Mouse (Mus musculus) mouse trophoblast stem cell (cell line): ENCODE results near the gene Ppid.

ENCODE experiments used
- in situ Hi-C, 2 experiments: fragments of 300-500 bp; cut with MseI, MboI; formaldehyde crosslinking; loops; 2 replicates in 1 of 2; 3 replicates in 1 of 2; pipeline ENCODE4 v1.15.1; 2025

Gene Ppid

DNA sequence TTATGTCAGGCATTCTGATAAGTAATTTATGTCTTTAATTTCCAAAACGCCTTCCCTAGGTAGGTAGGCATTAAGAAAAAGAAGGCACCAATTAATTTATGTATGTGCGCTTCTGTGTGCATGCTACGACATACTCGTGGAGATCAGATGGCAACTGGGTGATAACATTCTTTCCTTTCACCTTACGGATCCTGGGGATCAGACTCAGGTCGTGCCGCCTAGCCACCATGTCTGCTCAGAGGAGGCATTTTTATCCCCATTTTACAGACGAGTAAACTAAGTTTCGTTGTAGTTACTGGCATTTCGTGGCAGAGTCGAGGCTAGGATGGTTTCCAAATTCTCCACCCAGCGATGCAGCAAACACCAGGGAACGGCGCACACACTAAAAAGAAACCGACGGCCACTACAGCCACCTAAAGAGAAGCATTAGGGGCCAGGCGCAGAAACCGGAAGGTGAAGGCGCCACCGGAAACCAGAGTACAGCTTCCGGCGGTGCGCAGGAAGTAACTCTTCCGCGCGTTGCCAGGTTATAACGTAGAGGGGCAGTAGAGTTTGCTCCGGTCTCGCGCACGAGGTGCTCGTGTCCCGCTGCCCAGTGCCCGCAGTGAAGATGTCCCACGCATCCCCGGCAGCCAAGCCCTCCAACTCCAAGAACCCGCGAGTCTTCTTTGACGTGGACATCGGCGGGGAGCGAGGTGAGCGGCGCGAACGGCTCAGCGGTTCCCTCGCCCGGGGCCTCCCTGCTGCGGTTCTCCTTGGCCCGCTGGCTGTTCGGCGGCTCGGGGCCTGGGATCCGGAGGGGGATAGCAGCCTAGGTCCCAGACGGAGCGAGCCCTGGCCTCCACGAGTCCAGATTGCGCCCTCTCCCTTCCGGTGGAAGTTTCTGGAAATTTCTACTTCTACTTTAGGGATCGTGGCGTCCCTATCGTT, at the start of gene Ppid:
TSS of gene Ppid (plus strand) at position 480 of the 930 bp plus-strand sequence.
- in situ Hi-C loops, result loop anchor here in 1 of 2 experiments (25.0 kb wide), 1 partner anchor 379 kb away; no protein-coding TSS in a partner anchor

DNA sequence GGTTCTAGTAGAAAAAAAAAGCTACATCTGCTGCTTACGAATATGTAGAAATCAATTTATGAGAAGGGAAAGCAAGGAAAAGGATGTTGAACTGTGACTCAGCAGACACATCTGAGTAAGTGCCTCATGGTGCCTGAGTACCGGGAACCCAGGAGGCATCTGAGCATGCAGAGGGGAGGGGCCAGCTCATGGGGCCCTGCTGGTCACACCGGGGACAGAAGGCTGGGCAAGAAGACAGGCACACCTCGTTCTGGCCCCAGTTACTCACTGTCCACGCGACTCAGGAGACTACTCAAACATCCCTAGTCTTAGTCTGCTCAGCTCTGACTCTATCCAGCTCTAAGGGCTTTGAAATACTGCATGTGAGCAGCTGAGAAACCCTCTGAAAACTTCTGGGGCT, 48.6 kb upstream of the Ppid start:
- in situ Hi-C loops, result no loop called here

DNA sequence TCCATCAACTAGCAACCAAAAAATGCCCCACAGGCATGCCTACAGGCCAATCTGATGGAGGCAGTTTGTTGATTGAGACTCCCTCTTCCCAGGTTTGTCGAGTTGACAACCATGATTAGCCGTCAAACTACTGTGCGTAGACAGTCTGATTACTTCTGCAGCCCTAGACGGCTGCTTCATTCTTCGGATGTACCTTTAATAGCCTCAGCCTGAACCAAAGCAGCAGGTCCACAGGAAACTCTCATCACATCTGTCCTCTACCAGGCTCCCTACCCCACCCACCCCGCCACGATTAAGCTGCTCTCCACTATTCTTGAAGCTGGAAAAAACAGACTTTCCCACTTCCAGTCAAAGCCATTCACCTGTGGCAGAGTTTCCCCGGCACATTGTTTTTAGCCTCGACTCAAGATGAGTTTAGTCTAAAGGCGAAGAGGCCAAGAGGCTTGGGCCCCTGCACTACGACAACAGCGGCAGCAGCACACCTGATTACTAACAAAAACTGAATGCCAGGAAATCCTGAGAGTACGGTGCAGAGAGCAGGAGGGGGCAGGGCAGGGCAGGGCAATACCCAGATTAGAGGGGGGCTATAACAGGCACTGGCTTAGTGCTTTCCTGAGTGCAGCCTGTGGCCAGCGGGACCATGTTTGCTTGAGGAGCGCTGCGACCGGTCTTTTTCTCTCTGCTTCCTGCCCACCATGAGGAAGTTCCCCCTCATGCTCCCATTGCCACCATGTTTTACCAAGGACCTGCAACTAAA, 42.3 kb upstream of the Ppid start:
- in situ Hi-C loops, result no loop called here

DNA sequence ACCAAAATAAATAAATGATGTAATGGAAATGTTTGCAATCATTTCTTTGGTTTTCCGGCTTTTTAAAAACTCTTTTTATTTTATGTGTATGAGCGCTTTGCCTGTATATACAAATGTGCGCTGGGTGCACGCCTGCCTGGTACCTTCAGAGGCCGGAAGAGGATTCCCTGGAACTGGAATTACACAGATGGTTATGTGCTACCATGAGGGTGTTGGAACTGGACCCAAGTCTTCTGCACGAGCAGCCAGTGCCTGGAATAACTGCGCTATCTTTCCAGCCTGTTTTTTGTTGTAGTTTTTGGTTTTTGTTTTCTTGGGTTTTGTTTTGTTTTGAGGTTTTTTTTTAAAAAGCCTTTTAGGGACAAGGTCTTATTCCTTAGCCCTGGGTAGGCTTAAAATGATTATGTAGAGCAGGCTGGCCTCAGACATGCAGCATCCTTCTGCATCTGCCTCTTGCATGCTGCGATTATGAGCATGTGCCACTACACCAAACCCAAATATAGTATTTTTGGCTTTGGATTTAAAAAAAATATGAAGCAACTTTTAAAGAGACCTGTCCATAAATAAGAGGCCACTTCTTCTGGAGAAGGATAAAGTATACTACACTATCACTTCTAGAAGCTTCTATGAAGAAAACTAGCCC, 41.3 kb upstream of the Ppid start:
- in situ Hi-C loops, result no loop called here

DNA sequence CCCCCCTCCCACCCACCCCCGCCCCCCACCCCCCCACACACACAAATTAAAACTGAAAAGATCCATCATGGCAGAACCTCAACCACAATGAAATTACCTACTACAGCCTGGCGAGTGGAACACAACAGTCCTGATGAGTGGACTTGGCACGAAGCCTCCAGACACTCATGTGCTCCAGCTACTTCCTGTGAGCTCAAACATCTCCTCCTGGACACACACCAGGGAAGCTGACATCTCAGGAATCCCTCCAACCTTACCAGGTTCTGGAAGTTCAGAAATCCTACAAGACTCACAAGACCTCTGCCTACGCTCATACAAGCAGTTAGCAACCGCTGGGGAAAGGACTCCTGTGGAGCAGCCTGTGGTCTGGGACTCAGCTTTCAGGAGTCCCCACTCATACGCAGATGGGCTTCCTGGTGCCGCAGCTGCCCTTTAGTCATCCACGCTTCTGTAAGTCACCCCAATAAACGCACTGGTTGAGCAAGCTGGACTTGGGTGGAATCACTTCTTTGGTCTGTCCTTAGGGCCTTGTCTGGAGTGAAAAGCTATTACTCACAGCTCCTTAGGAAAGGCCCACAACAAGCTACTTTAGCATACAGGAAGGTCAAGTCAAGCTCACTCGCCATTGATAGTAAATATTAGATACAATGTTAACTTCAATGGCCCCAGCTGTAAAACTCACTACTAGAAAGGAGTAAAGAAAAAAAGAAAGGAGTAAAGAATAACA, 39.2 kb upstream of the Ppid start:
- in situ Hi-C loops, result no loop called here

DNA sequence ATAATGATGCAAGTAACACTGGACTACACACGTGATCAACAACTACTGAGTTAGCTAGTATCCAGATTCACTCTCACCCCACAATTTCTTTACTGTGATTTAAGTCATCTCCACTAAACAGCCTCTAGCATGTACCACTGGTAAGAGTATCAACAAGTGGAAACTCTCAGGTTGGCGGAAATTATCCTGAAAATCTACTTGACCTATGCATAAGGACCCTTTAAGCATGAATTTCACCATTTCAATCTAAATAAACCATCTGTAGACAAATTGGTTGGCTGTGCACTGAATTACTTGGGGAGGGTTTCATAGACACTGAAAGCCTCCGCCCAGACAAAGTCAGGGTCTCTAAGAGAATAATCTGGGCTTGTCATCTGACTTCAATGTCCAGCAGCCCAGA, 37.4 kb upstream of the Ppid start:
- in situ Hi-C loops, result no loop called here

DNA sequence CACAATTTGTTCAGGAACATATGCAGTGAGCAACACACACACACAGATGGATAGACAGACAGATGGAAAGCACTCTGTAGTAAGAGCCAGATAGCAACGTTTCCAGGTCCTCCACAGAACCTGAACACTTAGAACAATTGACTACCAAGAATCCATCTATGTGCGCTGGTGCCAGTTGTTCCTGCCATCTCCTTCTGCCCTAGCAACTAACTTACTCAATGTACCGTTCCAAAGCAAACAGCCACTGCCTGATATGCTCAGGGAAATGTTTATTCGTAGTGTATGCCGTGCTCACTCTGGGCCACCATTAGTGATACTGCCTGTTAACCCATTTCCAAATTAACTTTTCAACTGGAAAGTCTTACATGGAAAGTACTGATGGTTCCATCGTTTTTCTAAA, 36.1 kb upstream of the Ppid start:
- in situ Hi-C loops, result no loop called here

DNA sequence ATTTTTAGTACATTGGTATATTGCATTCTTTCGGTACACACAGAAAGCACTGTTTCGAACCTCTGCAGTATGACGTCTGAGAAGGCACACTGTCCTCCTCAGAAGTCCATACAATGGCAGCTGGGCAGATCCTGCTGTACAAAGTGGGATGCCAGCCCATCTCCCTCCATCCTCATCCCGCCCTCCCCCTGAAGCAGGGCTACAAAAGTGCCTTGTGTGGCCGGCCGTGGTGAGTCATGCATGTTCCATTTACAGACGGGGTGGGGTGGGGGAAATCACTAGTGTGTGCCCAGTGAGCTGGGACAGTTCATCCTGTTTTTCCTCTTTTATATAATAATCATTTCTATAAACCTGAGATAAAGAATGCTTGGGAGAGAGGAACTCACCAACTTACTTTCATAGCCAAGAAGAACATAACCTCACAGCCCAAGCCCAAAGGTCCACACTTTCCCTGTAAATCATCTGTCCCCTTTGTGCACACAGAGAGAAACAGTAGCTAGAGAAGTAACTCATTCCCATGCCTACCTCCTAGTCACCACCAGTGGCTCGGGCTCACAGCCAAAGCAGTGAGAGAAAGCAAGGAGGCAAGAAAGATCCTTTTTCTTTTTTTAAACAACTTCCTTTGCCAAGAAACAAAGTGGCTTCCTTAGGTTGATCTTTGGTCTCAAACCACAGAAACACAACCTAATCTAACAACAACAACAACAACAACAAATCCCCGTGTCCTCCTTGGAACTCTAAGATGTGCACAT, 31.9 kb upstream of the Ppid start:
- in situ Hi-C loops, result no loop called here

DNA sequence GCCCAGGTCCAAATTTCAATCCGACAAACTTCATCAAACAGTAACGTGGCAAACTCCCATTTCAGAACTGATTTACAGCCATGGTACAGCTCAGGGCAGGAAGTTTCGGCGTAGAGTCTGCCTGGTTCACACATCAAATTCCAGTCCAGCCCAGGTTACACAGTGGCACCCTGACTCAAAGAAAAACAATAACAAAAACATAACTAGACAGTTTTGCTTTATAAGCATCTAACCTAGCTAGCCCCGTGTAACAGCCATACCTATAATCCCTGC, 31.4 kb upstream of the Ppid start:
- in situ Hi-C loops, result no loop called here

DNA sequence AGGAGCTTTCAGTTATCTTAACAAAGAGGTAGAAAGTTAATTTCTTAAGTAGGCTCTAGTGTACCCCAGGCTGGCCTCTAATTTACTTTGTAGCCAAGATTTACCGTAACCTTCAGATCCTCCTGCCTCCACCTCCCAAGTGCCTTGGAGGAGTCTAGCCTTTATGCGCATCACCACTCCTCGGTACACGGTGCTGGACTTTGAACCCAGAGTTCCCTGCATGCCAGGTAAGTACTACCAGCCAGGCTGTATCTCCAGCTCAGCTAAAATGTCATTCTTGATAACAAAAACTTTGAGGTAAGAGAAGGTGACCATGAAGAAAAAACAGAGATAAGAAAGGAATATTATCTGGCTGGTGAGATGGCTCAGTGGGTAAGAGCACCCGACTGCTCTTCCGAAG, 30.6 kb upstream of the Ppid start:
- in situ Hi-C loops, result no loop called here

DNA sequence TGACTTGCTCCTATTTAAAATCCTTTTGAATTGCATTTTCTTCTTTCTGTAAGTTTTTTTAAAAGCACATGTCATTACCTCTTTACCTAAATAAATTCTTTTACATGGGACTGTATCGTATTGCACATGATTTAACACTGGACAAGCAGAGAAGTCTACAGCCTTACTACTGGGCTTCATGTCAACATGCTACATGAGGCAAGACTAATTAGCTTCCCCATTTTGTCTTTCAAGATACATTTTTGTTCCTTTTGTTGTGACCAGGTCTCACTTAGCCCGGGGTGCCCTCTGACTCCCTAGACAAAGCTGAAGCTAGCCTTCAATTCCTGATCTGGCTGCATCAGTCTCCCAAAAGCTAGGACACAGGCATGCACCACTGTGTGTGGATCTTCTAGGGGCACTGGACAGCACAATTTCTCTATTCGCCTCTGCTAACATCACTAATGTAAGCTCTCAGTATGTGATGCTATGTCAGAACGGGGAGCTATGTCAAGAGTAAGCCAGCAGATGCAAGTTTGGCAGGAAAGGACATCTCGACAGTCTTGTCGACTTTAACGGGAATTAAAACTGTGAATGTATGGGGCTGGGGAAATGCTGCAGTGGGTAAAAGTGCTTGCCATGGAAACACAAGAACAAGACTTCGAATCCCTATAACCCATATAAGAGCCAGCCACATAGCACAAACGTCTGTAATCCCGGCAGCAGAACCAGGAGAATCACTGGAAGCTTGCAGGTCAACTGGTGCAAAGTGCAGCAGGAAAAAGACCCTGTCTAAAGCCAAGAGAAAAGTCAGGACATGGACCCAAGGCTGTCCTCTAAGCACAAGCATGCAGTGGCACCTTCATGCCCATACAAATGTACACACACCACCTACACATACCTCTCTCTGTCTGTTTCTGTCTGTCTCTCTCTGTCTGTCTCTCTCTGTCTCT, 29.1 kb upstream of the Ppid start:
- in situ Hi-C loops, result no loop called here

DNA sequence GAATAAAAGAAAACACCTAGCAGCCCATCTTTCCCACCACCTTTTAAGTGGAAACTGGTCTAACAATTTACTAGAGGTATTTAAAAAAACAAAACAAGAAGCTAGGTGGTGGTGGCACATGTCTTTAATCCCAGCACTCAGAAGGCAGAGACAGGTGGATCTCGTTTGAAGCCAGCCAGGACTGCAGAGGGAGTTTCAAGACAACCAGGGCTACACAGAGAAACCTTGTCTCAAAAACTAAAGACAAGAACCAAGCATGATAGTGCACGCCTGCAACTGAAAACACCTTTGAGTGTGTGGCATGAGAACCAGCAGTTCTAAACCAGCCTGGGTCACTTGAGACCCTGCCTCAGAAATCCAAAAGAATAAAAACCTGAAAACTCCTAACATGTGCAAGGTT, 27.6 kb upstream of the Ppid start:
- in situ Hi-C loops, result no loop called here

DNA sequence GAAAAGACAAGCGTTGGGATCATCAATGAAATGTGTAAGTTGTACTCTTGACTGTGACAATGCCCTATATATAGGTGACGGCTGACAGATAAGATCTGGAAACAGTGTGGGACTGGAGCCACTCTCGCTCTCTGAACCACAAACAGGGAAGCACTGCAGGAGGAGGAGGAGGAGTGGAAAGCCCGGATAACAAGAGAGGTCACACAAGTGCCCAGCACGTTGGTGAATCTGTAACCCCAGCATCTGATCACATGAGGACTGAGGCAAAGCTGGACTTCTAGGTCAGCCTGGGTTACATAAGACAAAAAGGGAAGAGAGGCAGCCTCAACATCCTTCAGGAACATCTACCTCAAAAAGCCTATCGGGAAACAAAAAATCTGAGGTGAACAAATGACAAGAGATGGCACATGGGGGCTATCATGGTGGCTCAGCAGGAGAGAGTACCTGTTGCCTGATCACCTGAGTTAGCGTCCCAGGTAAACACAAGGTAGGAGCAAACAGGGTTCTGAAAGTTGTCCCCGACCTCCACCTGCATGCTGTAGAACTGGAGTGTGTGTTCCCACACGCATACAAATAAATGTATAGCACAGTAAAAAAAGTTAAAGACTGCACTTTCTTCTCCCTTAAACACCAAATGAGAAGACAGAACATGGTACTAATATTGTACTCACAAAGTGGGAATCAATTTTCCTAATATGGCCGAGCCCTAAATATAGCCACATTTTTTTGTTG, 26.1 kb upstream of the Ppid start:
- in situ Hi-C loops, result no loop called here

DNA sequence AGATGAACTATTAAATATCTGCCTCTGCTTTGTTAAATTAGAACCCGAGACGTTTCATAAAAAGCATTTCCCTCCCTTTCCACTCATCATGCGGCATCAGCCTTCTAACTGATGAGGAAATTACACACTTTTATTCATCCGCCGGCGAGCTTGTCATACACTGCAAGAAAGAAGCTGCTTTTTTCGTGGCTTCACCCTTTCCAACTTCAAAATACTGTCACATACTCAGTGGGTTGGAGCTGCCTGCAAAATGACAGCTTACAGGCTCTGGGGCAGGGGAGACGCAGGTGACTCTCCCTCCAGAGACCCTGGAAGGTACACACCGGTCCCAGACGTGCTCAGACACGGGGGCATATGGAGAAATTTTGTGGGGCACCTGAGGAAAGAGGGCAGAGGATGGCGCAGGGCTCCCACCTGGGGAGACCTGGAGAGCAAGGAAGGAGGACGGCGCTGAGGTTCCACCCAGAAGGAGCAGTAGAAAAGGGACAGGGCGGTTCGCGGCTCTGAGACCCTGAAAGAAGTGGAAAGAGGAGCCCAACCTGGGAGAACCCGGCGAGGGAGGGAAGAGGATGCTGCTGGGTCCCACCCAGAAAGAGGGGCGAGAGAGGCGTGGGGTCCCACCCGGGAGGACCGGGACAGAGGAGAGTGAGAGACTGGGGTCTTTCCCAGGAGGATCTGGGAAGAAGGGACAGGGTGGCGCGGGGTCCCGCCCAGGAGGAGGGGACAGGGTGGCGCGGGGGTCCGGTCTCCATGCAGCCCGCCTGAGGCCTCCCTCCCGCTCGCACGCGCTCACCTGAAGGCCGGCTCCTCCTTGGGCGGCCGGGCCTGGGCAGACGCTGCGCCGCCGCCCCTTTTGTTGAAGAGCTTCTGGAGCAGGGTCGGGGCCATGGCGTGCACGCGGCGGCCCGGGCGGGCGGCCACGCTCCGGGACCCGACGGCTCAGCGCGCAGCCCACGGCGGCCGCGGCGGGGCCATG, 24.1 kb upstream of the Ppid start:
- in situ Hi-C loops, result no loop called here

DNA sequence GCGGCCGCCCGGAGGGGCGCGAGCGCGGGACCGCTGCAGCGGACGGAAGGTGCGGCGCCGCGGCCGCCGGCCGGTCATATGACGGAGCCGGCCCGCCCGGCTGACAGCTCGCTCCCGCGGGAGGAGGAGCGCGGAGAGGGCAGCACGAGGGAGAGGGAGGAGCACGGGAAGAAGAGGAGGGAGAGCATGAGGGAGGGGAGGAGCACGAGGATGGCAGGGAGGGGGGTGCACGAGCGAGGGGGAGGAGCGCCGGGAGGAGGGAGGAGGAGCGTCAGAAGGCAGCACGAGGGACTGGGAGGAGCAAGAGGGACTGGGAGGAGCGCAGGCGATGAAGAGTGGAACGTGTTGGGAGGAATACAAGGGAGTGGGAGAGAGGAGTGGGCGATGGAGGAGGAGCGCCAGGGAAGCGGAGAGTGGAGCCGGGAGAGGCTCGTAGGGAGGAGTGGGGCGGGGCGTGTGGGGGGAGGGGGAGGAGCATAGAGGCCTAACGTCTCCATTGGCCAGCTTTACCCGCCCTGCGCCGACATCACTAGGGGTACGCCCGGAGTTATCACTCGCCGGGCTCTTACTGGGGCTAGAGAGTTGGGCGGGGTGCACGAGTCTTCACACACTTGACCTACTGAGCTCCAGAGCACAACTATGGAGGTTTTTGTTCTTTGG, 23.3 kb upstream of the Ppid start, which contains the start of gene Fnip2:
TSS of gene Fnip2 (minus strand) at position 94 of the 660 bp plus-strand sequence.
- in situ Hi-C loops, result no loop called here

DNA sequence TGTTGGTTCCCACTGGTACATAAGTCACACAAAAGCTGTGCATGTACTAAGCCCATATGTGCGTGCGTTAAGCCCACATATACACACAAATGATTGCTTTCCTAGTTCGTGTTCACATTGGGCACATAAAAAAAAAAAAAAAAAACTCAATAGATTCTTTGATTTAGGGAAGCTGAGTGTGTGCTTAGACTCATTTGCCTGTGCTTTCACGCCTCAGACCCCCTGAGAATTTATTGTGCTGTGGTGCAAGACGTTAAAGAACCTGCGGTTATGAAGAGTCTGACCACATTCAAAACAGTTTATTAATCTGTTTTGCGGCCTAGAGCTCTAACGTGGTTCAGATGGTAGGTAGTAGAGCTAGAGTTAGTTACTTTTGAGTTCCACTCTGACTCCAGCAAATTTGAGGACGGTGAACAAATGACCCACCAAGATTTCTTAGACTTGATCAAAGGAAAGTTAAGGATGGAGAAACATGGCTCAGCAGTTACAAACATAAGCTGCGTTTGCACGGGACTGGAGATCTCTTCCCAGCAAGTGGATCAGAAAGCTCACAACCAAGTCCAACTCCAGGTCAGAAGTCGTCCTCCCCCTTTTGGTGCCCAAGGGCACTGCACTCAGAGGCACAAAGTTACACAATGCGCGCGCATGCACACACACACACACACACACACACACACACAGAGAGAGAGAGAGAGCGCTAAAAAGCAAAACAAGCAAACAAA, 22.4 kb upstream of the Ppid start:
- in situ Hi-C loops, result no loop called here

DNA sequence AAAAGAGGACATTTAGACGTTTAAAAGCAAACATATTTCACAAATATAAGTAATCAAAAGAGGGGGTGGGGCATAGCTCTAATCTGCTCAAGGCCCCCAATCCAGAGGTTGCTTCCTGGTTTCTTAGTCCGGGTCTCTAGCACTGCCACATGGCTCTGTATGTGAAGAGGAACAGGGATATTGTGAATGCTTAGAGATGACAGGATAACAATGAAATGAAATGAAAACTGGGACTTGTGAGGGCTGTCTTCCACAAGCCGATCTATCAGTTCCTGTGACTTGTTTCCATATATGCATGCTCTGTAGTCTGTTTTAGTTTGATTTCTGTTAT, 21.8 kb upstream of the Ppid start:
- in situ Hi-C loops, result no loop called here
